Mouse (Mus musculus) kidney, adult 8-10 months (tissue): ENCODE data around the gene Olfr273.
"Not testable (repeated sequence)": the region's sequence is repeated elsewhere in the genome, so short reads cannot be mapped to it uniquely, and the experiment has no call there.

Experiments
- DNase-seq, 2 experiments: peaks; one replicate each; pipeline ENCODE4 v3.0.0; 2022

Gene Olfr273

DNA sequence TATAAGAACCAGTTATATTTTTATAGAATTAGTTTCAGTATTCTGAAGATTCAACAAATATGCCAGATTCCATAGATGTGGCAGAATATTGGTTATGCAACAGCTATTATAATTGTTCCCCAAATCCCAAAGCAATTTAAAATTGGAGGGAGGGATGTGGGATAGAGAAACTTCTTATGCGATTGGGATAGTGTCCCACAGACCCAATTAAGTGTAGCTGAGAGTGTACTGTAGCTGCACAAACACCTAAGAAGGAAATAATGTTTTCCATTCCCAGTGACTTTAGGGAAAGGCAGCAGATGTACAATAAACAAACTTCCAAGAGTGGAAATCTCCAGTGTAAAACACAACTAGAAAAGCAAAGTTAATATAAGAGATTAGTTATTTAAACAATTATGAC is at the start of gene Olfr273:
TSS of gene Olfr273 (minus strand) at position 101 of the 400 bp plus-strand sequence.
- no peak for DNase-seq

DNA sequence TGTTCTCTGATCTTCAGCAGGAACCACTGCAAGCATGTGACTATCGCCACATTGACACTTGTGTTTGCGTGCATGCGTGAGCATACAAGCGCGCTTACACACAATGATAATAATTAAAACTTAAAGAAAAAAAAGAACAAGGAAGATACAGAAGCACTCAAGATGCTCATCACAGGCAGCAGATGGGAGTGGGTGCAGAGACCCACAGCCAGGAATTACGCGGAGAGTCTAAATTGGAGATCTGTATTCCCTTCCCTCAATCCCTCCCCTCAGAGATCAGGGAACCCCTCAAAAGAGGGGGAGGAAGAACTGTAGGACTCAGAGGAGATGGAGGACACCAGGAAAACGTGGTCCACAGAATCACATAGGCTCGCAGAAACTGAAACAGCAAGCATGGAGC is 5.1 kb upstream of the Olfr273 start:
- DNase-seq: no peak

DNA sequence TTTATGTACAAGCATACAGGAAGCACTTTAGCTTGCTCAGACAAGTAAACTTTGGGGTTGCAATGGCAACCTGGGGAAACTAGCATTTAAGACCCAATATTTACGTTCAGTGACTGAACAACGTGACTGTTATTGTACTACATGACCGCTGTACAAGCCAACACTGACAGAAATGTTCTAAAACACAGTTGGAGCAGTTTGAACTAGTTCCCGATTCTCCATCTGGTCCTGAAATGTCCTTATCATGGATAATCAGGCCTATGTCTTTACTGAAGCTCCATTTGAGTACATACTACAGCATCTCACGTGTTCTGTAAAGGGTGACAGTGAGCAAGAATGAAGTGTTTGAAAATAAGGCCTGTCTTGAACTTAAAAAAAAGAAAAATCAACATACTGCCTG is 9.4 kb downstream of the Olfr273 start:
- no peak for DNase-seq

DNA sequence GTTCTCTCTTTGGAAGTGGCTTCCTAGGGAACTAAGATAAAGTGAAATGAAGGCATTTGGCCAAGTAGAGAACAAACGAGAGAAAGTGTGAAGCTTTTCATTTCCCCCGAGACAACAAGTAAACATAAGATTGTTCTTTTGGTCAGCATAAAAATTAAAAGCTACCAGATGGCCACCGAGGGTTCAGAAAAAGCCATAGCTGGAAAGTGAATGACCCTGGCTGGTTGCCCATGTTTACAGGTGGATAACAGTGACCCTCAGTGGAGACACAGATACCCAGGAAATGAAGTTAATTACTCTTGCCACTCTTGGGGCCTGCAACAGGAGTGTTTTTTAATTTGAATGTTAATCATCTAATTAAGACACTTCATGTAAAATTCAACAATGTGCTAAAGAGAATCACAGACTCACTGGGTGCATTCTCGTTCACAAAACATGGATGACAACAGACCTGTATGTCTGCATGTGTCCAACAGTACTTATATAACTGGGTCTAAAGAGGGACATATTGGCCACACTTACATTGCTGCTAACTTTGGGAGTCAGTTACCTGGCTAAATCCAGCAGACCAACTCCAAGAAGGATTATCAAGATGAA is 9.9 kb downstream of the Olfr273 start:
- DNase-seq: no peak

DNA sequence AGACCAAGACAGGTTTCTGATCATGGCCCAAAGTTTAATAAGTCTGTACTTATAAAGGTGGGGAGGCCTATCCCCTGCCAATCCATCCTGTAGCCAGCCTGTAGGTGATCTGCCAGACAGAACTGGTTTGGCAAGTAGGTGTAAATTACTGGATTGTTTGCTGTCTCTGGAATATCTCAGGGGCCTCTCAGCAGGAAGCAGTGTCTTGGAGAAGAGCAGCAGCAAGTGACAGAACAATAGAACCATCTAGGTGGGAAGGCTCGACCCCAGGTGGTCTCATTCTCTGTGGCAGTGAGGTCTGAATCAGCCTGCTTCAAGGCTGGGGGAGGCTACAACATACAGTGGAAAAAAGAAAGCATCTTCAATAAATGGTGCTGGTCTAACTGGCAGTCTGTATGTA is 13.6 kb downstream of the Olfr273 start:
- not testable (repeated sequence) for DNase-seq

DNA sequence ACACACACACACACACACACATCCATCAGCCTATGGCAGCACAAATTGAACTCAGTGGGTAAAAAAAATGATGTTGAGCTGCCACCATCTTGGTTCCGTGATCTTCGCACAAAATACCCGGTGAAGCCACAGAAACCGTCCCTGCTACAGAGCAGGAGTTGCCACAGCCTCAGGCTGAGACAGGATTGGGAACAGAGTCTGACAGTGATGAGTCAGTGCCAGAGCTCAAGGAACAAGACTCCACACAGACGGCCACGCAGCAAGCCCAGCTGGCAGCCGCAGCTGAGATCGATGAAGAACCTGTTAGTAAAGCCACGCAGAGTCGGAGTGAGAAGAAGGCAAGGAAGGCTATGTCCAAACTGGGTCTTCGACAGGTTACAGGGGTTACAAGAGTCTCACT is 37.7 kb downstream of the Olfr273 start:
- no peak for DNase-seq

DNA sequence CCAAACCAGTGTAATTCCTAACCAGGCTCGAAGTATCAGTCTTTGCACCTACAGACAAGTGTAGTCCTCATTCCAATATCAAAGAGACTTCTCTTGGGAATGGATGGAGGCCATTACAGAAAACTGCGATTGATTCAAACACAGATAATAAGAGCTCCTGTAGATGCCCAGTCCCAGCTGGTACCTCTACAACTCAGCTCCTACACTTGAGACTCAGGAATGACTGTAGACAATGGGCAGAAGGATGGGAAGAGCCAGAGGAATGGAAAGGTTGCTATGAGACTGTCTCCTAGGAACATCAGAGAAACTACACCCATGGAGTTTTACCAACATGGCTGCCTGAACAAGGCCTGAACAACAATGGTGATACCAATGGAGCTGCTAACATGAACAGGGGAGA is 44.7 kb downstream of the Olfr273 start, which contains the start of gene Olfr275:
TSS of gene Olfr275 (plus strand) at position 301 of the 400 bp plus-strand sequence.
- DNase-seq: no peak

DNA sequence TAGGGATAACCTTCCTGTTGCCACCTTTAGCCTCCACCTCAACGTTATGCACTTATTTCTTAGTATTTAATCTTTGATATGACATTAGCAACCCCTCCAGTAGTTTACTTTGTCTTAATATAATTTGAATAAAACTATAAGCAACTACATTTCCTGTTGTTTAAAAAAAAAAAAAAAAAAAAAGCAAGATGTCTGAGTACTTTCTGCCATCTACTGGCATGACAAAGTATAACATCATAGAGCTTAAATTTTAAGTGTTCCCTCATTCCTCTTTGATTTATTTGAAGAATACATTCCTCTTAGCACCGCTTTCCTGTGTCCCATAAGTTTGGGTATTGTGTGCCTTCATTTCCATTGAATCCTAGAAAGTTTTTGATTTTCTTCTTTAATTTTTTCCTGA is 47.2 kb downstream of the Olfr273 start:
- no peak for DNase-seq
